Mouse (Mus musculus) intestine, embryonic 15.5 days (tissue): ENCODE measurements at regions not wholly inside any gene's neighbourhood (a gene's known extent, or its start where the extent isn't known, plus 50 kb on each side); places are given as distances from the start of the nearest gene placed in this dataset.

Experiments
- ATAC-seq: fragments of 200-750 bp; cut with Nextera tagmentation; 2 replicates; pipeline ENCODE4 v1.8.0; 2017; ENCODE audit warnings: moderate TSS enrichment, moderate library complexity
- H3K27ac ChIP-seq: fragments of 300-500 bp; sonication (generic); 2 replicates; pipeline ENCODE4 v1.5.1; 2015; ENCODE audit warnings: mild to moderate bottlenecking, inconsistent platforms
- H3K27me3 ChIP-seq: fragments of 300-500 bp; sonication (generic); replicated peaks from 2 replicates; pipeline ENCODE4 v1.6.1; 2015; ENCODE audit warnings: inconsistent platforms
- H3K36me3 ChIP-seq: fragments of 300-500 bp; sonication (generic); 2 replicates; pipeline ENCODE4 v1.6.1; 2015; ENCODE audit warnings: inconsistent platforms
- H3K4me1 ChIP-seq: fragments of 300-500 bp; sonication (generic); replicated peaks from 2 replicates; pipeline ENCODE4 v1.6.1; 2015; ENCODE audit warnings: inconsistent platforms
- H3K4me2 ChIP-seq: fragments of 300-500 bp; sonication (generic); replicated peaks from 2 replicates; pipeline ENCODE4 v1.6.1; 2015; ENCODE audit warnings: mild to moderate bottlenecking, inconsistent platforms
- H3K4me3 ChIP-seq: fragments of 300-500 bp; sonication (generic); replicated peaks from 2 replicates; pipeline ENCODE4 v1.5.1; 2015; ENCODE audit warnings: inconsistent platforms
- H3K9ac ChIP-seq: fragments of 300-500 bp; sonication (generic); 2 replicates; pipeline ENCODE4 v1.6.1; 2015; ENCODE audit warnings: inconsistent platforms
- H3K9me3 ChIP-seq: fragments of 300-500 bp; sonication (generic); 2 replicates; pipeline ENCODE4 v1.6.1; 2016; ENCODE audit warnings: inconsistent platforms
- WGBS: fragments of 180-500 bp; shearing (Covaris S2); methylation state at CpG from one replicate; pipeline ENCODE4 v1.1.7; 2015; 5-methylcytosine and 5-hydroxymethylcytosine counted together

GRCm38 (mm10) chr8:90685076-90685475 is 132.1 kb downstream of the Gm19935 start:
- H3K4me3 ChIP-seq: no peak overlapping the region
- no peak for ATAC-seq
- no peak overlapping the region for H3K4me2 ChIP-seq
- H3K4me1 ChIP-seq: no peaks in the 10 kb centered on the region
- 86% methylated on average over 2 of the region's 2 CpGs for WGBS
- no peaks in the 10 kb centered on the region for H3K27me3 ChIP-seq
- H3K9ac ChIP-seq: no peak overlapping the region
- H3K9me3 ChIP-seq: no peaks in the 10 kb centered on the region
- no peaks in the 10 kb centered on the region for H3K36me3 ChIP-seq
- no peak overlapping the region for H3K27ac ChIP-seq

DNA sequence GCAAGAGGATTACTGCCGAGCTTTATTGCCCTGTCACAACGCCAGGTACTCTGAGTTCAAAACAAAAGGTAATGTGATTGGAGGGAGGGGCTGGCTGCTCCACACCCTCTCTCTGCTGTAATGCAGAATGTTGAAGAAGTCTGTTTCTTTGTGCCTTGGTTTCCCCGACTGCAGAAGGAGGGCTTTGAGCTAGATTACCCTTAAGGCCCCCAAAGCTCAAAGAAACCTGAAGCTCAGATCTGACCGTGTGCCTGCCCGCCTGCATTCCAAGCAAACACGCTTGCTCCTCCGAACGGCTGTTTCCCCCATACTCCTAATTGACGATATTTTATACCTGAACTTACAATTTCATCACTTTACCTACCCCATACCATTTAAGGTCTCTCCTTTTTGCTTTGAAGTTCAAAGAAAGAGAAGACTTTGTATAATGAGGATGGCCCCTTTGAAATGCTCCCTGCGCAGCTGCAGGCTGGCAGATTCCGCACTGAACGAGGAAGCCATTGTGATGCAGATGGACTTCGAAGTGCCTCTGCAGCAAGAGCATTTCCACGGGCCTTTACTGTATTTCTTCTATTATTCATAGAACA is 146.6 kb downstream of the Gm19935 start:
- Histone ChIP-seq H3K27ac (no peak overlapping the region), H3K9me3 (no peaks in the 10 kb centered on the region), H3K4me3 (peak overlapping the region; percentile 29), H3K27me3 (no peaks in the 10 kb centered on the region), H3K36me3 (no peaks in the 10 kb centered on the region), H3K4me2 (peak overlapping the region; percentile 69), H3K9ac (no peak overlapping the region), H3K4me1 (no peaks in the 10 kb centered on the region)
- ATAC-seq: peak; percentile 67; the same call in 1 of the 2 replicates
- 3% methylated on average over 14 of the region's 14 CpGs for WGBS

GRCm38 (mm10) chr8:90669396-90669795 is 147.8 kb downstream of the Gm19935 start:
- no peak for ATAC-seq
- no peak overlapping the region for H3K4me3 ChIP-seq
- H3K27me3 ChIP-seq: no peaks in the 10 kb centered on the region
- no peaks in the 10 kb centered on the region for H3K36me3 ChIP-seq
- H3K4me2 ChIP-seq: no peak overlapping the region
- no peaks in the 10 kb centered on the region for H3K4me1 ChIP-seq
- no peak overlapping the region for H3K9ac ChIP-seq
- 68% methylated on average over 9 of the region's 9 CpGs for WGBS
- no peak overlapping the region for H3K27ac ChIP-seq
- no peaks in the 10 kb centered on the region for H3K9me3 ChIP-seq

DNA sequence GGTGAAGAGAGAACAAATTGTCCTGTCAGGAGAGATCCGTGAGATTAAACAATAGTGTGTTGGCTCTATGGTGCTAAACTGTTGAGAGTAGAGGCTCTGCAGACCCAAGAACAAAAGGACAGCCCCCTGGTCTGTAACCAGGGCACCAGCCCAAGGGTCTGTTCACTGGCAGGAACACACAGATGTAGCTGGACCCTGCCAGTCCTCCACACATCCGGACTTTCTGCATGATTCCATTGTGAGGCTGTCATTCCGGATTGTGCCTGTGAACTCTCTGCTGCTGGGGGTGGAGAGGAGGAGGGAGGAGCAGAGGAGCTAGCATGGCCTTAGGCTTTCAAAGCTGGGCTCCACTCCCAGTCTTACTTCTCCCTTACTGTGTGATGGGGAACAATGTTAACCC is 158.1 kb downstream of the Gm19935 start:
- no peaks in the 10 kb centered on the region for H3K4me1 ChIP-seq
- H3K9ac ChIP-seq: no peak overlapping the region

GRCm38 (mm10) chr8:90657641-90658051 is 159.5 kb downstream of the Gm19935 start:
- H3K4me2 ChIP-seq: no peak overlapping the region
- H3K4me3 ChIP-seq: no peak overlapping the region
- H3K27ac ChIP-seq: no peak overlapping the region
- no peaks in the 10 kb centered on the region for H3K9me3 ChIP-seq
- ATAC-seq: no peak
- no peaks in the 10 kb centered on the region for H3K4me1 ChIP-seq
- H3K9ac ChIP-seq: no peak overlapping the region
- WGBS: 21% methylated on average over 7 of the region's 7 CpGs
- no peaks in the 10 kb centered on the region for H3K36me3 ChIP-seq
- no peaks in the 10 kb centered on the region for H3K27me3 ChIP-seq

More for the DNA sequence above, 158.1 kb downstream of the Gm19935 start:
- Histone ChIP-seq H3K36me3 (no peaks in the 10 kb centered on the region), H3K4me3 (no peak overlapping the region), H3K27me3 (no peaks in the 10 kb centered on the region), H3K4me2 (no peak overlapping the region), H3K27ac (no peak overlapping the region), H3K9me3 (no peaks in the 10 kb centered on the region)
- ATAC-seq: no peak; the same call in 1 of the 2 replicates
- 22% methylated on average over 3 of the region's 3 CpGs for WGBS

- 77% methylated on average over 5 of the region's 5 CpGs for WGBS
- Histone ChIP-seq H3K4me3 (no peak overlapping the region), H3K4me1 (no peaks in the 10 kb centered on the region), H3K27ac (no peak overlapping the region), H3K9me3 (no peaks in the 10 kb centered on the region), H3K4me2 (no peak overlapping the region), H3K36me3 (no peaks in the 10 kb centered on the region), H3K9ac (no peak overlapping the region), H3K27me3 (no peaks in the 10 kb centered on the region)
- no peak for ATAC-seq
Measured at GRCm38 (mm10) chr8:90657116-90657515, 160.1 kb downstream of the Gm19935 start.

DNA sequence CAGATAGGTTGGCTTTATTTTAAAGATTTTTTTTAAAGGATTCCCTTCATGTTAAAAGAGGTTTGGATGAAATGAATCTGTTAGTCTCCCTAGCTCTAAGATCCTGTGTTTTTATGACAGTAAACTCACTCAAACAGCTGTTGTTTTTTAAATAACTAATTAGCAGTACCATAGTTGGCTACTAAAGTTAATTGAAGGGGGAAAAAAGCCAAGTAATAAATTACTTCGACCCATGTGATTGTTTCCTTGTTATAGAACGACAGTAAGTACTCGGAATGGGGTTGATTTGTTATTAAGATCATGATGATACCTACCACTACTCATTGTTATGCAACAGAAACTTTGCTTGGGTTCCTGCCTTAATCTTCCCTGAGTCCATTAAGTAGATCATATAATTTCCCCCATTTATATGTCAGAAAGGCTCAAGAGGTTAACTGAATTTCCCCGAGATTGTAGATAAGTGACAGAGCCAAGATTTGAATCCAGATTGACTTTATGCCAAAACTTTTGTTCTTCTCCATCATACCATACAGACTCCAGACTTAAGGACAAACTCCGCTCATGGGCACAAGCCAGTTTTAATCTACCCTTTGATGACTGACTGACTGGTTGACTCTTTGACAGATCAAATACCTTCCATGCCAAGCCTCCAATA is 160.6 kb downstream of the Gm19935 start:
- no peak overlapping the region for H3K9ac ChIP-seq
- H3K9me3 ChIP-seq: no peaks in the 10 kb centered on the region
- ATAC-seq: no peak
- 76% methylated on average over 5 of the region's 5 CpGs for whole genome bisulfite sequencing
- no peaks in the 10 kb centered on the region for H3K27me3 ChIP-seq
- no peak overlapping the region for H3K27ac ChIP-seq
- no peaks in the 10 kb centered on the region for H3K36me3 ChIP-seq
- no peak overlapping the region for H3K4me3 ChIP-seq
- no peaks in the 10 kb centered on the region for H3K4me1 ChIP-seq
- H3K4me2 ChIP-seq: no peak overlapping the region

DNA sequence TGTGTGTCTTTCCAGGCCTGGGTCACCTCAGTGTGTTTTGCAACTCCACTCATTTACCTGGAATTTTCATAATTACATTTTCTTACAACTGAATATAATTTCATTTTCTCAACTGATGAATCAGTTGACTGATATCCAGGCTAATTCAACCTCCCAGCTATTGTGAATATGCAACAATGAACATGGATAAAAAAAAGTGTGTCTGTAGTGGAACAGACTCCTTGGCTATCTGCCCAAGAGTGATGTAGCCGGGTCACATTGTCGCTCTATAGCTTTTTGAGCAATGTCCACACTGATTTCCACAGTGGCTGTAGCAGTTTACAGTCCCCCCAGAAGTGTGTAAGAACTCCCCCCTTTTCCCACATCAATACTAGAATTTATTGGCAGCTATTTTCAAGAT is 162.4 kb downstream of the Gm19935 start:
- Histone ChIP-seq H3K27me3 (no peaks in the 10 kb centered on the region), H3K4me2 (no peak overlapping the region), H3K4me3 (no peak overlapping the region), H3K4me1 (no peaks in the 10 kb centered on the region), H3K9me3 (no peaks in the 10 kb centered on the region), H3K9ac (no peak overlapping the region), H3K36me3 (no peaks in the 10 kb centered on the region), H3K27ac (no peak overlapping the region)
- 86% methylated on average over 2 of the region's 2 CpGs for WGBS
- ATAC-seq: no peak

DNA sequence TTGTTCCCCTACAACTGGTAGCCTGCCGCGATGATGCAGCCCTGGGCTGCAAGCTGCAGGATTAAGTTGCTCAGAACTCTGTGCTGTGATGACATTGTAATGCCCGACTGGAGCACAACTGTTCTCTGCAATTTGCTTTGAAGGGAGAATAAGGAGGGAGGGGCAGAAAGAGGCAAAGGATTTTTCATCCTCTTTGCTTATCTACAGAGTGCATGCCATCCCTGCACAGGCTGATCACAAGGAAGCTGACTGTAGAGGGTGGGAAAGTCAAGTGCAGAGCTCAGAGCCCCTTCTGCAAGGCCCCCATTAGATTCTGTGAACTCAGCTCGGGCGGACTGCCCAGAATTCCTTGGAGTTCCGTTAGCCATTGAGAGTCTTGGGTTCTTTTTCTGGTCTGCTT is 174.8 kb downstream of the Gm19935 start:
- 54% methylated on average over 6 of the region's 6 CpGs for WGBS
- Histone ChIP-seq H3K4me3 (no peak overlapping the region), H3K4me2 (no peak overlapping the region), H3K27me3 (no peaks in the 10 kb centered on the region), H3K27ac (no peak overlapping the region), H3K9me3 (no peaks in the 10 kb centered on the region), H3K9ac (no peak overlapping the region), H3K36me3 (no peaks in the 10 kb centered on the region), H3K4me1 (no peaks in the 10 kb centered on the region)
- ATAC-seq: no peak

DNA sequence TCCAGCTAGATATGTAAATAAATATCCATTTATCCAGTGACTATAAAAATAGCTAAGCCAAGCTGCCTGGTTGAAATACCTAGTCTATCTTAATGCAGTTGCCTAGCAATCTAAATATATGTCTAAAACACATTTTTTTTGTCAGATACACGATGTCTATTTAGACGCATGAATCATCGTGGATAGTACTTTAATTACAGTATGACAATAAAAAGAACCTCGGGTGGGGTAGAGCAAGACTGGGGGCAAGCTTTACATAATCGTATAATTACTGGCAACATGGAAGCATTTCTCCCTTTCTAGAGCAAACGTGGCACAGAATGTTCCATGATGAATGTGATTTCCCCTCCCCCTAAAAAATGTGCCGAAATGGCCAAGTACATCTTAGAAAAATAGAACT is 180.4 kb downstream of the Gm19935 start:
- Histone ChIP-seq H3K27me3 (no peaks in the 10 kb centered on the region), H3K9me3 (no peaks in the 10 kb centered on the region), H3K4me2 (no peak overlapping the region), H3K27ac (no peak overlapping the region), H3K9ac (no peak overlapping the region), H3K4me1 (no peaks in the 10 kb centered on the region), H3K4me3 (no peak overlapping the region), H3K36me3 (no peaks in the 10 kb centered on the region)
- WGBS: 64% methylated on average over 7 of the region's 7 CpGs
- ATAC-seq: no peak

GRCm38 (mm10) chr8:90635766-90636492 is 181.3 kb downstream of the Gm19935 start:
- Histone ChIP-seq H3K4me3 (no peak overlapping the region), H3K4me1 (no peaks in the 10 kb centered on the region), H3K36me3 (no peaks in the 10 kb centered on the region), H3K9me3 (no peaks in the 10 kb centered on the region), H3K4me2 (no peak overlapping the region), H3K27ac (no peak overlapping the region), H3K9ac (no peak overlapping the region), H3K27me3 (no peaks in the 10 kb centered on the region)
- WGBS: 45% methylated on average over 7 of the region's 7 CpGs
- ATAC-seq: no peak

GRCm38 (mm10) chr8:90630796-90631195 is 186.4 kb downstream of the Gm19935 start:
- H3K9ac ChIP-seq: no peak overlapping the region
- no peak for ATAC-seq
- H3K36me3 ChIP-seq: no peaks in the 10 kb centered on the region
- no peak overlapping the region for H3K4me2 ChIP-seq
- H3K27me3 ChIP-seq: no peaks in the 10 kb centered on the region
- H3K4me1 ChIP-seq: no peaks in the 10 kb centered on the region
- H3K4me3 ChIP-seq: no peak overlapping the region
- WGBS: 59% methylated on average over 1 of the region's 1 CpGs
- no peak overlapping the region for H3K27ac ChIP-seq
- no peaks in the 10 kb centered on the region for H3K9me3 ChIP-seq

GRCm38 (mm10) chr8:90608410-90608809 is 208.8 kb downstream of the Gm19935 start:
- no peak overlapping the region for H3K4me2 ChIP-seq
- no peaks in the 10 kb centered on the region for H3K27me3 ChIP-seq
- no peak overlapping the region for H3K4me3 ChIP-seq
- H3K9ac ChIP-seq: no peak overlapping the region
- no peak for ATAC-seq
- no peaks in the 10 kb centered on the region for H3K9me3 ChIP-seq
- no peaks in the 10 kb centered on the region for H3K4me1 ChIP-seq
- H3K36me3 ChIP-seq: no peaks in the 10 kb centered on the region
- H3K27ac ChIP-seq: no peak overlapping the region
- WGBS: 77% methylated on average over 3 of the region's 3 CpGs
